Mouse (Mus musculus) layer of hippocampus, adult 8-10 months (tissue): ENCODE data around the gene Rgl1. TPM values are rescaled to one million over a fixed set of nuclear protein-coding genes. Genes with fewer than 3 reads are reported as not detected.

Source experiments
- DNase-seq, 2 experiments: peaks; one replicate each; pipeline ENCODE4 v3.0.0; 2022; ENCODE audit warnings: low spot score in 2 of 2
- total RNA-seq, 4 experiments: library from RNA; stranded (reverse); gene quantifications; 2 replicates each; pipeline ENCODE4 v1.2.4; 2022

Rgl1 gene
- total RNA-seq, 4 experiments from 2014 or later, result 109 to 161 (median 127) TPM

DNA sequence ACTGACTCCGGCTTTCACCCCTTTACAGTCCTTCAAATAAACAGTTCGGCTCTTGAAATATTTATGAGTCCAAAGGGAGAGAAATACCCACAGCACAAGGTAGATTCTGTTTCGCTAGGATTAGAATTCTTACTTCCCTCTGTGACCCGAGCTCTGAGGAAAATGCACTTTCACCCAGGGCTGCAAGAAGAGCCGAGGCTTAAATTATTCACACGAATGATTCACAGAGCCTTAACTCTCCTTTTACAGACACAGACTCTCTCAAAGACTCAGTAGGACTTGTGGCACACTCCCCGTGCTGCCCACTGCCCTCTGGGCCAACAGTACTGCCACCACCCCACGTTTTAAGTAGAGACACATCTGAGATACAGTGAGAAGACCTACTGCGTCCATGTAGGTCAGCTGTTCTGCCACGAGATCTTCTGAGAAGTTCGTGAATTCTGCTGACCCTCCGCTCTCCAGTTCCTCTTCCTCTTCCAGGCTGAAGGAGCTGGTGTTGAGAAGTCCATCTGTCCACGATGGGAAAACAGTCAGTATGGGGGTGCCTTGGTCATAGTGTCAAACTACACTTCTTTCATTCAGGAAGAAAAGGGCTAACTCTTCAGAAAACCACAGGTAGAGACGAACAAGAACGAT, 212.1 kb downstream of the Rgl1 start:
- no peak for DNase-seq

GRCm38 (mm10) chr1:152550973-152551372, 215.2 kb downstream of the Rgl1 start:
- DNase-seq, result no peak

DNA sequence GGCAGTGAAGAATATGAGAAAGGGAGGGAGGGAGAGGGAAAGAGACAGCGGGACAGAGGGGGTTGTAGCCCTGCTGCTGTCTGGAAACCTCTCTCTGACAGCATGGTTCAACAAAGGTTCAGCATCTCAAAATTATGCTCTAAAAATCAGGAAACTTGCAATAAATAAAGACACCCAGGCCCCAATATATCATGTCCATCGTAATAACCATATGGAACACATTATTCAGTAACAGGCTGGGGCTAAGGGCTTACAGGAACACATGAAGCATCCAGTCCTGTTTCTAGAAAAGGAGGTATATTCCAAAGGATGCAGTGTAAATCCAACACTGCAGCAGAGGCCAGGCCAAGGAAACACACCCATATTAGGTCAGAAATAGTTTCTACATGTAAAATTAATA, 215.6 kb downstream of the Rgl1 start:
- no peak for DNase-seq

DNA sequence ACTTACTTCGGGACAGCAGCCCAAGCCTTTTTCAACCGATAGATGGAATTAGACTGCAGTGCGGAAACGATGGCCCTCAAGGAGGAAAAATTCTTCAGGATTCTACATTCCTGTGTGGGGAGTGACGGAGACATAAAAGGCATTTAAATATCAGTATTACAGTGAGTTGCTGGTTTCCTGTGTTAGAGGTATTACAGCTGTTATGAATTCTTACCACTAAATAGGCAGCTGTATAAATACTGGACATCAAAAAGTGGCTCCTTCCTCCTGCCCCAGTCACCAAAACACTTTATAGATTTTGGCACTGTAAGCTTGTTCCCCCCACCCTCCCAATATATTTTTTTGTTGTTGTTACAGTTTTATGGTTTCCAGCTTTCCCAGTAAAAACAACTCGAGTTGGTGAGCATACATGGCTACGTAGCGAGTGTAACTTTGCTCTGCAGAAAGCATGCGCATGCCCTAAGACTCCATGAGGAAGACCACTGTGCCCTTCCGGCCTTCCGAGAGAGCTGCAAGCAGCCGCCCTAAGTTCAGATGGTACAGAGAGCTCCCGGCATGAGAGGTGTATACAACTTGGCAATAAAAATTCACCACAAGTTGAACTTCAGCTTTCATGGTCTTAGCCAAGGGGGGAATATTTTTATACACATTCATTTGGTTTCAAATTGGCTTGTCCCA, 217.0 kb downstream of the Rgl1 start:
- DNase-seq, result no peak

GRCm38 (mm10) chr1:152543449-152544159, 222.5 kb downstream of the Rgl1 start:
- no peak for DNase-seq

DNA sequence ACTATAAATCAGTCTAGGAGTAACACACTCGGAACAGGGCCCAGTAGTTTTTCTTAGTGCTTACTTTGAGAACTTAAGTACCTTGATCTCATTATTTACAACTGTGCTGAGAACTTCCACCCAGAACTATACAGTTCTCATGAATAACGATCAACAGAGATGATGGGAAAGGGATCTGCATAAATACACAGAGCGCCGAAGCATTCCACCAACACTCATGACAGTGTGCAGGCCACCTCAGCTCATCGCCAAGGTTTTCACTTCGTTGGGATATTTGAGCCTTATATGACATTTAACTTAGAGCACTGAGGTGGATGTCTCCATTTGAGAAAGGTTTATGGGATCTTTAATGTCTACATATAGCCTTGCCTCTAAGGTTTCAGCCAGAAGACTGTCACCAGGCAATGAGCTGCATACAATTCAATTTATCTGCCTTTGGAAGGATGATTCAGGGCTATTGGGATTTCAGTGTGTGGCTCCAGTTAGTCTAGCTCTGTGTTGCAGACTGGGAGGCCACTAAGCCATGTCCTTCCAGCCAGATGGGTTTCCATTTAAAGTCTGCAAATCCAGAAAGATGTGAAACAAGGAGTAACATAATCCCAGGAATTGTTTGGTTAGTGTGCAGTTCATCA, 223.3 kb downstream of the Rgl1 start:
- DNase-seq, result no peak

DNA sequence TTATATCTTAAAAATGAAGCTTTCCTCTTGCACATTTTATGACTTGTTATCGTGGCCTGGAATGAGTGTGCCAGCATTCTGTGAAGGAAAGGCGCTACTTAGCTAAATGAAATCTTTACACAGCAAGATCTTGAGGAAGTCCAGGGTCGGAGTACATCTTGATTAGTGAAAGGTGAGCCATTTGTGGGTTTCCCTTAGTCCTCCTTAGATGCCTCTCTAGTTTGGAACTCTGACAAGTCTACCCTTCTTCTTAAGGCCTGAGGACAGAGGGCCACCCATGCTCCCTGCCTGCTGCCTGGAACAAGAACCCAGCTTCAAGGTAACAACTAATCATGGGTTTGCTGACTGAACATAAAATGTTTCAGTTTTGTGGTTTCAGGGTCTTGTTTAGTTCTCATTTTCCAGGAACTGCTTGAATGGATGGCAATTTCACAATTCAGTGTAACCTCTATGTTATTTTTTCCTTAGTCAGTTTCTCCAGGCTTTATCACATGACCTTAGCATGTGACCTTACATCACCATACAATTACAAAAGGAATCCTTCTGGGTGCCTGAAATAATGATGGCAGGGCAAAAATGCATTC, 225.8 kb downstream of the Rgl1 start:
- no peak for DNase-seq

- DNase-seq, result no peak
Observed at GRCm38 (mm10) chr1:152538817-152539216, 227.3 kb downstream of the Rgl1 start.

- no peak for DNase-seq
Observed at GRCm38 (mm10) chr1:152537186-152537585, 229.0 kb downstream of the Rgl1 start.

GRCm38 (mm10) chr1:152536416-152537018, 229.6 kb downstream of the Rgl1 start:
- no peak for DNase-seq

DNA sequence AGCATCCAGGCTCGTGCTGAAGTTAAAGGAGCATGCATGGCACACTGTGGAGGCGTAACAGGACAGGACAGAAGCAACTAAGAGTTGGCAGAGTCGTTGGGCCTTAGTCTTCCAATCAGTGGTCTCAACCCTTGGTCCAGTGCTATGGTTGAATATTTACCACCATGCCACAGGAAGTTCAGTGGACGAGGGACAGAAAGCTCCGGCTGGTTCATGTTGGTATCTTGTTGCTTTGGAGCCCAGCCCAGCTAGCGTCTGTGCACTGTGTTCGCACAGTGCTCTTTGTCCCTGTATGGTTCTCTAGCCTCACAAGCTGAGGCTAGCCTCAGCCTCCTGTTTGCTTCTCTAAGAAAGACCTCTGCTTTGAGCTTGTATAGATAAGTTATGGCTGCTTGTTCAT, 231.6 kb downstream of the Rgl1 start:
- DNase-seq, result no peak

- no peak for DNase-seq
Observed at GRCm38 (mm10) chr1:152531498-152531897, 234.7 kb downstream of the Rgl1 start.

DNA sequence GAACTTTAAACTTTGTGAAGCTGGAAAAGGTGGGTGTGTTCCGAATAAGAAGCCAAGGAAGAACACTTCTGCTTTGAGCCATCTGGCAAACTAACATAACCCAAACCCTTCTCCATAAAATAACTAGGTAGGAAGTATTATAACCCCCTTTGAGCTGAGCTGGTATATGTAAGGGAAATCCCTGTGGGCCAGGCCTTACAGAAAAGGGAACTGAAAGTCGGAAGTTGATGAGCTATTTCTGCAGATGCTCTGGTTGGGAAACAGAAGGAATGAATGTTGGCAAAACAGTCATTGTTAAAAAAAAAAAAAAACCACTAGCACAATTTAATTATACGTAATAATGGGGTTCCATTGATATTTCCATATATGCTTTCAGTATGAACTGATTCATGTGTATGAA, 237.4 kb downstream of the Rgl1 start:
- DNase-seq, result no peak

DNA sequence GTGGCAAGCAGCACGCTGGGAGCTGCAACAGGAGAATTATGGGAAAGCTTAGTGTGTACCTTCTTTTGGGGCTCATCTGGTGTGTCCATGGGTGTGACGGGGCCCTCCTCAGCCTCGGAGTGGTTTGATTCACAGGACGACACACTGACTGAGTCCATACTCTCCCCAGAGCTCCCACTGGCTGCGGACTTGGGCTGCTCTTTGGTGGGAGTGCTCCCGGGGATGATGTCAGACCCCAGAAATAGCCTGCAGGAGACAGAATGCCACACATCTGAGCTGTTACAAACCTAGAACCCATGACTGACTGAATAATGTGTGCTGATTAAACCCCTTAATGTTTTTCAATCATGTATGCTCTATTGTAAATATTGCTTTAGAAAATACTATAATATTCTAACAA, 237.9 kb downstream of the Rgl1 start:
- DNase-seq, result no peak

- no peak for DNase-seq
Observed at GRCm38 (mm10) chr1:152526154-152526553, 240.0 kb downstream of the Rgl1 start.

DNA sequence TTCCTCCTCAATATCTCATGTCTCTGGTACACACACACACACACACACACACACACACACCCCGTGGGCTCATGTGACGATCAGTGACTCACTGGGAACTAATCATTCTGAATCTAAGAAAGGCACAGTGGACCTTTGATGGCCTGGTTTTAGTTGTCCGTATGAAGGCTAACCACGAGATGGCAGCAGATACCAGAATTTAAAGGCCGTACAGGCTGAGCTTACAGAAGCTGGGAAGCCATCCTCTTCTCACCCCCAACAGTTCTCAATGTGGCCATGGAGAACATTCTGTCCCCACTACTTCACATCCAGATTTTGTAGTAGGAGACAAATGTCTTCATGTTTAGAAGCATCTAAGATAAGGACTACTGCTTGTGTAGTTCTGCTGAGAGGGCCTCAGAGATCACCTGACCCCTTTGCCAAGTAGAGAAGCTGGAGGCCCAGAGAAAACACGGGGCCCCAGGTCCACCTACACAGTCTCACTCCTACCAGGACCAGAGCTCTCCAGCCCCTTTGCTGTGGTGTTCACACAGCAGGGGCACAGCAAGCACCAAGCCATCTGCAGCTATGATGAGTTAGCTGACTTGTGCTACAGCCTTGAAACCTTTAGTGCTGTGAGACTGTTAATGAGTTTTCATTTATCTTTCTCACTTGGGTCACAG, 241.0 kb downstream of the Rgl1 start:
- DNase-seq, result peak; percentile 72 to 86

DNA sequence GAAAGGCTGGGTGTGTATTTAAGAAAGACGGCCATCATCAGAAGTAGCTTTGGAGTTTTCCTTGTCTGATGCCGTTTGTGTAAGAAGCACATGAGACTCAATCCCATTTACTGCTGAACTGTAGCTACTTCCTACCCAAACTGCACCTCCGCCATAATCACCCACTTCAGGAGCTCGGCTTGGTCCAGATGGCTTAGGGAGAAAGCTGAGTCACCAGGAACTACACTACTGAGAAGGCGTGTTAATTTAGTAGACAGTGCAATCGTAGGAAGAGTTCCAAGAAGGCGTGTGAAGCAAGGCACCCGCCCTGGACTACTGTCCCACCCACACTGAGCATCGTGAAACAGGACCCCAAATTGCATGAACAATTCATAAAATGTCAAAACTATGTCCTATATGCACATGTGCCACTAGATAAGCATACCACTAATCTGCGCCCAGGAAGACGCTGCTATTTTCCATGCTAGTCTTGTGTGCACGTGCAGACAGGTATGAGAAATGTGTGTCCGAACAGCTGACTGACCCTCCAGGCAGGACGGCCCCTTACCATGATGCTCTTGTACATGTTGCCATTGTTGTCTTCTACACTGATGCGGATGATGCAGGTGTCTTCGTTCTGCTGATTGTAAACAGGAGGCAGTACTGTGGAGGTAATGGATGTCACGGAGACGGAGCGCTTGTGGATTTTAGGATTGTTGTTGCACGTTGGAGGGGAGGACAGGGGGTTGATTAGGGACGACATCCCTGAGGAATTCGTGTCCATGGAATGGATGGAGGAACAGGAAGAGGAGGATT, 241.9 kb downstream of the Rgl1 start:
- peak; percentile 73 to 74 for DNase-seq

DNA sequence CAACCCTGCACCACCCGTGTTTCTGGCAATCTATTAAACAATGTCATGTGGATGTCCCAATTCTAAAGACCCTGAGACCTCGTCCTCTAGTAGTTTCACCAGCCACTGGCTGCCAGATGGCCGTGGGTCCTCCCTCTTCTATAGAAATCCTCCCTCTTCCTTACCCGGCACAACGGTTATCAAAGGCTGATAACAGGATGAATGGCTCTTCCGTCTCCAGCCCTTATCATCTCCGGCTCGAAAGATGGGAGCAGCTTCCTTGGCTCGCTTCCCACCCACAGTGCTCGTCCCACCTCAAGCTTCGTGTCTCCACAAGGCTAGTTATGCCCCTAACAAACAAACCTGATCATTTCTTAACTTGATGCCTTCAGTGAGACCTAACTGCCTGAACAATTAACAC, 242.9 kb downstream of the Rgl1 start:
- DNase-seq, result no peak

- DNase-seq, result peak; percentile 69 to 75
Observed at GRCm38 (mm10) chr1:152522226-152522625, 243.9 kb downstream of the Rgl1 start.
